Mouse (Mus musculus) midbrain, postnatal 0 days (tissue): Measurements from ENCODE around the gene Vac14. TPM values are rescaled to one million over a fixed set of nuclear protein-coding genes. Genes with fewer than 3 reads are reported as not detected.

ENCODE experiments used
- ATAC-seq: fragments of 200-750 bp; cut with Nextera tagmentation; 2 replicates; pipeline ENCODE4 v1.8.0; 2017; ENCODE audit warnings: moderate number of reproducible peaks, mild to moderate bottlenecking, moderate TSS enrichment, moderate library complexity; ENCODE audit not compliant: low FRiP score
- DNase-seq: peaks from one replicate; pipeline ENCODE4 v3.0.0-alpha.2; 2015; ENCODE audit warnings: low spot score
- H3K27ac ChIP-seq: fragments of 300-500 bp; sonication (generic); 2 replicates; pipeline ENCODE4 v1.5.1; 2014; ENCODE audit warnings: low read depth, mild to moderate bottlenecking, low read length, mixed read lengths
- H3K27me3 ChIP-seq: fragments of 300-500 bp; sonication (generic); 2 replicates; pipeline ENCODE4 v1.6.1; 2014; ENCODE audit warnings: low read length, control low read depth, mixed read lengths; ENCODE audit not compliant: insufficient read depth
- H3K36me3 ChIP-seq: fragments of 300-500 bp; sonication (generic); 2 replicates; pipeline ENCODE4 v1.6.1; 2014; ENCODE audit warnings: low read length, control low read depth, mixed read lengths; ENCODE audit not compliant: insufficient read depth
- H3K4me1 ChIP-seq: fragments of 300-500 bp; sonication (generic); 2 replicates; pipeline ENCODE4 v1.6.1; 2014; ENCODE audit warnings: mild to moderate bottlenecking, control low read depth, antibody characterized with exemption, low read length, mixed read lengths; ENCODE audit not compliant: insufficient read depth
- H3K4me2 ChIP-seq: fragments of 300-500 bp; sonication (generic); 2 replicates; pipeline ENCODE4 v1.6.1; 2014; ENCODE audit warnings: low read depth, mild to moderate bottlenecking, low read length, mixed read lengths; ENCODE audit not compliant: poor library complexity, severe bottlenecking
- H3K4me3 ChIP-seq: fragments of 300-500 bp; sonication (generic); 2 replicates; pipeline ENCODE4 v1.5.1; 2014; ENCODE audit warnings: low read depth, mild to moderate bottlenecking, low read length, moderate library complexity
- H3K9ac ChIP-seq: fragments of 300-500 bp; sonication (generic); replicated peaks from 2 replicates; pipeline ENCODE4 v1.6.1; 2014; ENCODE audit warnings: mild to moderate bottlenecking, low read length, moderate library complexity, mixed read lengths; ENCODE audit not compliant: poor library complexity, severe bottlenecking
- H3K9me3 ChIP-seq: fragments of 300-500 bp; sonication (generic); 2 replicates; pipeline ENCODE4 v1.6.1; 2016; ENCODE audit warnings: low read length, control low read depth
- CTCF ChIP-seq: IDR thresholded peaks from 2 replicates; pipeline ENCODE4 v1.5.1; 2016; ENCODE audit warnings: antibody characterized with exemption, mild to moderate bottlenecking
- WGBS: fragments of 180-500 bp; shearing (Covaris S2); extraction: QIAGEN DNeasy Blood & Tissue Kit; methylation state at CpG from one replicate; pipeline ENCODE4 v1.1.7; 2014; 5-methylcytosine and 5-hydroxymethylcytosine counted together
- polyA plus RNA-seq: library from polyadenylated mRNA; unstranded; fragments of >200 nt; fragmentation: Nextera tagmentation; extraction: Ambion mirVana; gene quantifications from 2 replicates; pipeline ENCODE4 v1.2.1, GENCODE M21; 2015
- total RNA-seq: library from RNA; depleted of rRNA; stranded (reverse); fragments of >200 nt; gene quantifications from 2 replicates; pipeline ENCODE4 v1.2.3, GENCODE M21; 2014

Vac14 gene
- total and polyA plus RNA-seq, 2 experiments from 2014 or later, result 27.2 to 44.9 TPM

GRCm38 (mm10) chr8:110717131-110717530 is 98.7 kb downstream of the Vac14 start:
- no peak for ATAC-seq
- Histone ChIP-seq H3K27me3 (no peaks in the 10 kb centered on the region), H3K4me3 (no peak overlapping the region), H3K4me1 (peaks cover 54% of the 10 kb centered on the region), H3K4me2 (no peak overlapping the region), H3K27ac (peak overlapping the region; percentile 85; the same call in 1 of the 2 replicates), H3K9me3 (no peaks in the 10 kb centered on the region), H3K9ac (no peak overlapping the region), H3K36me3 (peaks cover 7% of the 10 kb centered on the region)
- TF ChIP-seq CTCF, result no peak
- DNase-seq, result no peak
- 71% methylated on average over 7 of the region's 7 CpGs for WGBS

- 88% methylated on average over 8 of the region's 8 CpGs for WGBS
- H3K9ac ChIP-seq, result no peak overlapping the region
- DNase-seq, result peak; percentile 26
- H3K27ac ChIP-seq, result peak overlapping the region; percentile 95
- H3K4me2 ChIP-seq, result no peak overlapping the region; the same call in 1 of the 2 replicates
- no peaks in the 10 kb centered on the region for H3K27me3 ChIP-seq
- TF ChIP-seq CTCF, result no peak
- H3K4me1 ChIP-seq, result peaks cover 56% of the 10 kb centered on the region
- H3K36me3 ChIP-seq, result no peaks in the 10 kb centered on the region
- no peak overlapping the region for H3K4me3 ChIP-seq
- H3K9me3 ChIP-seq, result no peaks in the 10 kb centered on the region
- no peak for ATAC-seq
These were observed 100.0 kb downstream of the Vac14 start for GRCm38 (mm10) chr8:110718209-110718968.

DNA sequence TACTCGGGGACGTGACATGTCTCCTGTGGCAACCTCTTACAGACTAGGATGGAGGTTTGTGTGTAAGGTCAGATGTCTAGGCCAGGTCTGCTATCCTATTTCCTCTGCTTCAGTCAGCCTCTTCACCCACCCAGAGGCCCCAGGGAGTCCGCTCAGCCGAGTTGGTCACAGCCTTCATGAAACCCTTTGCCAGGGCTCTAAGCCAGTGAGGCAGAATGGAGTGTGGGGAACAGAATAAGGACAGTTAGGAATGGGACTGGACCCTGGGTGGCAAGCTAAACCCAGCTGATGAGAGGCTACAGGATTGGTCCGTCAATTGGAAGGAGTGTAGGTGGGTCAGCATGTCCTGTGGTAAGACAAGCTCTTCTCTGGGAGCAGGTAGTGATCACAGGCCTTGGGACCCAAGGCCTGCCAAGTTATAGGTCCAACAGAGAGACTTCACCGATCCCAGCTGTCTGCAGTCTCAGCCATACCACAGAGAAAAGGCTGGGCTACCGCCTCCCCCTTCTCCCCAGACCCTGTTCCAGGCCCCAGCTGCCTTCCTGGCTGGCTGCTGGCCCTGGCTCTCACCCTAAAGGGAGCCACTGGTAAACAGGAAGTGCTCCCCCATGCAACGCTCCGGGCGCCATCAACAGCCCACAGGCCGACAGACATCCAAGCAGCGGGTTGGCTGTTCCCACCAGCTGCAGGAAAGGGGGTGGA is 100.7 kb downstream of the Vac14 start:
- H3K9ac ChIP-seq, result 0 out of 2 replicates have a peak overlapping the region, but pooled peaks have one; percentile 99
- H3K9me3 ChIP-seq, result no peaks in the 10 kb centered on the region
- TF ChIP-seq CTCF, result no peak
- H3K4me3 ChIP-seq, result no peak overlapping the region
- H3K4me2 ChIP-seq, result no peak overlapping the region
- H3K36me3 ChIP-seq, result no peaks in the 10 kb centered on the region; the same call in 1 of the 2 replicates
- WGBS, result 39% methylated on average over 11 of the region's 12 CpGs
- H3K27ac ChIP-seq, result peak overlapping the region; percentile 95
- H3K4me1 ChIP-seq, result peaks cover 62% of the 10 kb centered on the region
- H3K27me3 ChIP-seq, result no peaks in the 10 kb centered on the region
- DNase-seq, result peak; percentile 77
- ATAC-seq, result no peak

DNA sequence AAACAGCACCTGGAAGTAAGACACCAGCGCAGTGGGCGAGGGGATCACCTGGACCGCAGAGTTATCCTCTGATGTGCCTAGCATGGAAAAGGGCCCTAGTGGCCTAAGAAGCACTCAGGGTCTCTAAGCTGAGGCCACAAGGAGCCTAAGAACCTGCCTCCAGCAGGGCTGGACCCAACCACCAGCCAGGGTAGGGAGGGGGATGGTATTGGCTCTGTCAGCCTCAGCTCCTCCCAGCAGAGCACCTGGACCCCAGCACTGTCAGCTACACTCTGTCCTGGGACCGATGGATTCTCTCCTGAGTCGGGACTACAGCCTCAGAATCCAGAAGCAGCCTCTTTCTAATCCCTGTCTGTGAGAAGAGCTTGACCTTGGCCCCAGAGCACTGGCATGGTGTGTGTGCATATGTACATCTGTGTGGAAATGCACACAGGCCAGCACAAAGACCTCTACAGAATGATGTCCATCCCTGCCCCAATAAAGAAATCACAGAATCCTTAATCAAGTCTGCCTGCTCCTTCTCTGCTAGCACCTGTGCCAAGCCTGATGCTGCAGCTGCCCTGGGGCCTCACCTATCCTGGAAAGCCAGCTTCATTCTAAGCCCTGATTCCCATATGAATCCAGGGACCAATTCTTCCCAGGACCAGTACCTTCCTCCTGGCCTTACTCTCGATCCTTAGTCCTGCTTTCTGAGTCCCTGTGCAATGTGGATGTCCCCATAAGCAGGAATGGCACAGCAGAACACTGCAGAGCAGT is 101.7 kb downstream of the Vac14 start:
- Histone ChIP-seq H3K9me3 (no peaks in the 10 kb centered on the region), H3K4me1 (peaks cover 65% of the 10 kb centered on the region), H3K4me2 (peak overlapping the region; percentile 88), H3K27me3 (no peaks in the 10 kb centered on the region), H3K9ac (peak overlapping the region; percentile 99), H3K27ac (peak overlapping the region; percentile 95), H3K36me3 (peaks cover 7% of the 10 kb centered on the region; the same call in 1 of the 2 replicates), H3K4me3 (peak overlapping the region; percentile 85; the same call in 1 of the 2 replicates)
- TF ChIP-seq CTCF, result 0 out of 2 replicates have a peak, but pooled peaks have one; percentile 5
- 51% methylated on average over 6 of the region's 6 CpGs for whole genome bisulfite sequencing
- ATAC-seq, result no peak
- DNase-seq, result no peak

DNA sequence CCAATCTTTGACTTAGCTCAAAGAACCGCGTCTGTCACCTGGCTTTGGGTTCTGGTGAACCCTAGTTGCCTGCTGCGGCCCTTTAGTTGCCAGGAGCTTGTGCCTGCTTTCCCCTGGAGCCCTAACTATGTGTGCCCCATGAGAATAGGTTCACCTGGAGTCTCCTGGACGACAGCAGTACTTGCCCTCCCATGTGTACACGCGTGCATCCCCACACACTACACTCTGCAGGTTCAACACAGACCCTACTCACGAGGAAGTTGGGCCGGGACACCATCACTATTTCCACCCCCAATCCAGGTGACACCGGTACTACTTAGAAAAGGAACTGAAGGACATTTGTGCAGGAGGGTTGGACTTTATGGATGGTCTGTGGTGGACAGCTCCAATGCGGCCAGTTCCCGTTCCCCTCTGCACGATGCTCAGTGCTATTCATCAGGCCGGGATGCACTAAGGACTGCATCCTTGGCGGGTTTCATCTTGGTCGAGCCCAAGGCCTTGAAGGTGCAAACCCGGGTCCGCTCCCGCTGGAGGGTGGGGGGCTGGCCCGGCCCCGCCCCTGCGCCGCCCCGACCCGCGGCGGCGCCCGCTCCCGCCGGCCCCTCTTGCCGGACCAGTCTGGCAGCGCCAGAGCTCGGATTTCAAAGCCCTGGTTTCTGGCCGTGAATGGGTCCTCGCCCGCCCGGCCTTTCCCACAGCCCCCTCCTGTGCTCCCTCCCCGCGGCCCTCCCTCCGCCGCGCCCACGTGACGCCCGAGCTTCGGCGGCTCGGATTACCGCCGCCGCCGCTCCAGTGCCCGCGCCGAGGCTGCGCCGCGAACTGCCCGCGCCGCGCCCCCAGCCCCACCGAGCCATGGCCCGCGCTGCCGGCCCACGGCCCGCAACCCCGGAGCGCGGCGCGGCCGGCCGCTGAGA is 102.6 kb downstream of the Vac14 start, which contains the start of gene Mtss1l:
Gene Mtss1l, plus strand, starts transcription at position 792 of the 914 bp plus-strand sequence.
- Histone ChIP-seq H3K27me3 (no peaks in the 10 kb centered on the region), H3K27ac (peak within 1 kb of the TSS; percentile 95), H3K4me2 (peak within 1 kb of the TSS; percentile 88), H3K9me3 (no peaks in the 10 kb centered on the region), H3K36me3 (peaks cover 8% of the 10 kb centered on the region; the same call in 1 of the 2 replicates), H3K4me3 (peak within 1 kb of the TSS; percentile 85), H3K9ac (peak within 1 kb of the TSS; percentile 99), H3K4me1 (peaks cover 60% of the 10 kb centered on the region)
- TF ChIP-seq CTCF, result no peak
- WGBS, result 4% methylated on average over 46 of the region's 75 CpGs
- ATAC-seq (peak; percentile 75), DNase-seq (peak; percentile 91)
